Mouse (Mus musculus): ENCODE measurements at regions not wholly inside any gene's neighbourhood (a gene's known extent, or its start where the extent isn't known, plus 50 kb on each side); places are given as distances from the start of the nearest gene placed in this dataset.

DNA sequence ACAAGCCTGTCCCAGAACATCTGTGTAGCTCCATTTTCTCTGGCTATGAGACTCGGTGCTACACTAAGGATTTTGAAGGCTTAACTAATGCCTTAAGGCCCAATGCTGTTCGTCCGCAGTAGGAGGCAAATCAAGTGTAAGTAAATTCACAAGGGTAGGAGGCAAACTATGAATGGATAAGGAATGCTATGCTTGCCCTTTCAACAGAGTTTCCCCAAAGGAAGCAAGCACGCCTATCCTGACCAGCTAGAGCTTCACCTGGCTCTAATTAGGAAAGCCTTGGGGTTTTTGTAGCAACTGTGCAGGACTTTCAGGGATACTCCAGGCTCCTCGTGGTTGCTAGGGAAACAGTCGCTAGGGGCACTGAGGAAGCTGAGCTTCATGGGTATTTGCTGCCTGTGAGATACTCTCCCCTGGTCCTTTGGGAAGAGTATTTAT lies 532.4 kb upstream of the Pbx1 start:
- no peak for TF ChIP-seq CTCF (IDR thresholded peaks at IDR 0.05; ENCODE audit: insufficient read depth, low read depth, low read length)
- TF ChIP-seq POLR2A (IDR thresholded peaks at IDR 0.05; ENCODE audit: insufficient read depth, low read depth, low read length) = no peak
